Mouse (Mus musculus) cortical plate, adult 2 months (tissue): ENCODE data around the gene AC124108.1.

Experiments used
- CTCF ChIP-seq: fragments of 200-500 bp; IDR thresholded peaks from 2 replicates; pipeline ENCODE4 v1.5.1; 2011; ENCODE audit warnings: mild to moderate bottlenecking, control low read depth, low read length; ENCODE audit not compliant: insufficient read depth; ENCODE audit errors: extremely low read depth
- POLR2A ChIP-seq: fragments of 200-500 bp; IDR thresholded peaks from 2 replicates; pipeline ENCODE4 v1.6.1; 2011; ENCODE audit warnings: mild to moderate bottlenecking, low read length, control low read depth; ENCODE audit not compliant: insufficient read depth; ENCODE audit errors: extremely low read depth

DNA sequence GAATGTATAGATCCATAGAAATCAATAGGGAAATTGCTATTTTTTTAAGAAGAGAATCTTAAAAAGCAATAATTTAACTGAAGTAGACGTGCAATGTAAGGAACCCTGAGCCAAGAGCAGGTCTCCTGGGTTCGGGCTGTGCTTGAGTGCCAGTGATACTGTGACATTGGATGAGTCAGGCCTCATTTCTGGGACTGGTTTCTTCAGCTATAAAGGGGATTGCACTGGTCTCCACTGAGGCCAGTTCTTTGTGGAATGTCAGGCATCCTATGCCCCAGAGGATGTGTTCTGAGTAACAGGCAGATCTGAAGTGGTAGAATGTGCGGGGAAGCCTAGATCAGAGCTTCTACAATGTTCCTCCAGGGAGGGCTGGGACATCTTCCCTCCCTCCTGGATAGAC lies 15.6 kb downstream of the AC124108.1 start:
- TF ChIP-seq CTCF (no peak), POLR2A (no peak)
